ENCODE assay signal across 15 mouse cellular contexts in the genomic region with DNA sequence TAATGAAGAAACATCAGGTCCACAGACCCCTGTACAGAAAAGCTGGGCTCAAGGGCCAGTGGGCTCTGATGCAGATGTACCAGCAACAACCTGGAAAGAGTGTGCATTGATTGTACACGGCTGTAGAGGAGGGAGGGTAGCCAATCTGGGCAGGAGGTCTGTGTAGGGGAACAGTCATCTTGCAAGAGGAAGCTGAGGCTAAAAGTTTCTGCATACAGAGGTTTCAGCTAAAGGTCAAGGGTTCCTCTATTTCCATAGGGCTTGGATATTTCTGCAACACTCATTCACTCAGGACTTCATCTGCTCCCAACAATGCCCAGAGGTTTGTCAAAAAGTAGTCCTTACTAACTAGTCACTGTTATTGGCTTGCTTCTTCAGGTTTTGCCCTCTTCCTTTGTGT. TPM values are rescaled to one million over a fixed set of nuclear protein-coding genes. Genes with fewer than 3 reads are reported as not detected.
"Had no signal": no experiment of that assay in that cellular context is flagged by ENCODE, and none has a peak within 500 bp of the region (broad histone marks: within the 10 kb centered on the region; RNA-seq: fewer than 3 reads in every experiment).

No protein-coding gene starts in this region.

RNA-seq across cellular contexts. Expression of a gene that starts 18.4 kb away (rescaled TPM):
- total RNA-seq: megakaryocyte-erythroid progenitor cell, adult 5-6 weeks had no signal
- polyA plus RNA-seq: liver, embryonic 12.5 days; liver, embryonic 14.5 days; liver, embryonic 16.5 days; lung, embryonic 14.5 days; lung, embryonic 16.5 days; midbrain, embryonic 10.5 days; midbrain, embryonic 12.5 days; midbrain, embryonic 14.5 days; midbrain, embryonic 16.5 days; neural tube, embryonic 12.5 days; neural tube, embryonic 14.5 days; stomach, embryonic 14.5 days; stomach, embryonic 16.5 days; thymus, postnatal 0 days had no signal

RNA-seq across cellular contexts. Expression of a gene that starts 34.3 kb away (rescaled TPM):
- total RNA-seq: megakaryocyte-erythroid progenitor cell, adult 5-6 weeks had no signal
- polyA plus RNA-seq: liver, embryonic 12.5 days; liver, embryonic 14.5 days; liver, embryonic 16.5 days; lung, embryonic 14.5 days; lung, embryonic 16.5 days; midbrain, embryonic 10.5 days; midbrain, embryonic 12.5 days; midbrain, embryonic 14.5 days; midbrain, embryonic 16.5 days; neural tube, embryonic 12.5 days; neural tube, embryonic 14.5 days; stomach, embryonic 14.5 days; stomach, embryonic 16.5 days; thymus, postnatal 0 days had no signal

RNA-seq across cellular contexts. Expression of a gene that starts 38.5 kb away (rescaled TPM):
- total RNA-seq: megakaryocyte-erythroid progenitor cell, adult 5-6 weeks had no signal
- polyA plus RNA-seq: liver, embryonic 12.5 days; liver, embryonic 14.5 days; liver, embryonic 16.5 days; lung, embryonic 14.5 days; lung, embryonic 16.5 days; midbrain, embryonic 10.5 days; midbrain, embryonic 12.5 days; midbrain, embryonic 14.5 days; midbrain, embryonic 16.5 days; neural tube, embryonic 12.5 days; neural tube, embryonic 14.5 days; stomach, embryonic 14.5 days; stomach, embryonic 16.5 days; thymus, postnatal 0 days had no signal
